Mouse (Mus musculus) retina, postnatal 1 day (tissue): ENCODE measurements at regions not wholly inside any gene's neighbourhood (a gene's known extent, or its start where the extent isn't known, plus 50 kb on each side); places are given as distances from the start of the nearest gene placed in this dataset.

Experiments
- DNase-seq: peaks from one replicate; pipeline ENCODE4 v3.0.0-alpha.2; 2012

- no peak for DNase-seq
Measured at GRCm38 (mm10) chr12:7382455-7382854, 595.0 kb upstream of the Apob start.

GRCm38 (mm10) chr12:7403800-7404199 lies 573.6 kb upstream of the Apob start:
- peak; percentile 83 for DNase-seq

- no peak for DNase-seq
Measured at GRCm38 (mm10) chr12:7411810-7412209, 565.6 kb upstream of the Apob start.

- DNase-seq, result peak; percentile 36
Measured at GRCm38 (mm10) chr12:7420276-7420675, 557.2 kb upstream of the Apob start.

- no peak for DNase-seq
Measured at GRCm38 (mm10) chr12:7421826-7422540, 555.5 kb upstream of the Apob start.

GRCm38 (mm10) chr12:7430981-7431380 lies 546.5 kb upstream of the Apob start:
- no peak for DNase-seq

- no peak for DNase-seq
Measured at GRCm38 (mm10) chr12:7445238-7445637, 532.2 kb upstream of the Apob start.

GRCm38 (mm10) chr12:7450506-7450905 lies 526.9 kb upstream of the Apob start:
- DNase-seq, result peak; percentile 35

GRCm38 (mm10) chr12:7457036-7457435 lies 520.4 kb upstream of the Apob start:
- DNase-seq, result no peak

- no peak for DNase-seq
Measured at GRCm38 (mm10) chr12:7457544-7457943, 519.9 kb upstream of the Apob start.

GRCm38 (mm10) chr12:7464947-7465346 lies 512.5 kb upstream of the Apob start:
- DNase-seq, result peak; percentile 22

- DNase-seq, result no peak
Measured at GRCm38 (mm10) chr12:7512579-7513248, 464.7 kb upstream of the Apob start.

GRCm38 (mm10) chr12:7537389-7537788 lies 440.1 kb upstream of the Apob start:
- DNase-seq, result no peak

- DNase-seq, result peak; percentile 70
Measured at GRCm38 (mm10) chr12:7543281-7543981, 434.0 kb upstream of the Apob start.

- no peak for DNase-seq
Measured at GRCm38 (mm10) chr12:7548759-7549158, 428.7 kb upstream of the Apob start.

GRCm38 (mm10) chr12:7560245-7560644 lies 417.2 kb upstream of the Apob start:
- no peak for DNase-seq

GRCm38 (mm10) chr12:7576081-7576480 lies 401.4 kb upstream of the Apob start:
- DNase-seq, result no peak

- DNase-seq, result no peak
Measured at GRCm38 (mm10) chr12:7587501-7587900, 389.9 kb upstream of the Apob start.

- no peak for DNase-seq
Measured at GRCm38 (mm10) chr12:7611272-7612092, 366.0 kb upstream of the Apob start.

- no peak for DNase-seq
Measured at GRCm38 (mm10) chr12:7636417-7637175, 340.9 kb upstream of the Apob start.

GRCm38 (mm10) chr12:7637629-7638028 lies 339.8 kb upstream of the Apob start:
- no peak for DNase-seq

GRCm38 (mm10) chr12:7650851-7651250 lies 326.6 kb upstream of the Apob start:
- no peak for DNase-seq
